ENCODE assay signal across 9 mouse cellular contexts in genomic region chr4:138215671-138216199, GRCm38 (mm10). TPM values are rescaled to one million over a fixed set of nuclear protein-coding genes. Genes with fewer than 3 reads are reported as not detected.
DNase-seq lines count a peak whose midpoint lies in the region; ATAC-seq and TF ChIP-seq lines count a peak whose summit lies in the region.
"Had no signal": no experiment of that assay in that cellular context is flagged by ENCODE, and none has a peak within 500 bp of the region (broad histone marks: within the 10 kb centered on the region; RNA-seq: fewer than 3 reads in every experiment).

No protein-coding gene starts in this region.

- no peaks in the 10 kb centered on the region for H3K36me3 ChIP-seq in heart, embryonic 11.5 days (ENCODE audit: control insufficient read depth, insufficient read depth, low read length)
- peaks cover 22% of the 10 kb centered on the region for H3K36me3 ChIP-seq in G1E (replicated peaks)
- no peaks in the 10 kb centered on the region for H3K36me3 ChIP-seq in hindbrain, embryonic 11.5 days (ENCODE audit: control insufficient read depth, insufficient read depth, low read length)
- no peaks in the 10 kb centered on the region for H3K36me3 ChIP-seq in lung, postnatal 0 days (ENCODE audit: insufficient read depth, low read length)

- no peak for TF ChIP-seq CTCF in G1E (IDR thresholded peaks at IDR 0.05; ENCODE audit: low read depth, low read length)
- TF ChIP-seq CTCF in lung, postnatal 0 days (IDR thresholded peaks at IDR 0.05), result no peak

- TF ChIP-seq EP300 in lung, postnatal 0 days (IDR thresholded peaks at IDR 0.05), result peak; percentile 64

- H3K27ac ChIP-seq in heart, embryonic 11.5 days (ENCODE audit: low read depth, low read length), result peak overlapping the region; percentile 95
- peak overlapping the region; percentile 99 for H3K27ac ChIP-seq in hindbrain, embryonic 11.5 days (ENCODE audit: low read depth, low read length)
- peak overlapping the region; percentile 100 for H3K27ac ChIP-seq in lung, postnatal 0 days (ENCODE audit: low read length)

- peaks cover 25% of the 10 kb centered on the region for H3K4me1 ChIP-seq in heart, embryonic 11.5 days (ENCODE audit: control insufficient read depth, insufficient read depth, low read length)
- H3K4me1 ChIP-seq in G1E (ENCODE audit: insufficient read depth, low read depth, low read length), result peaks cover 34% of the 10 kb centered on the region
- peaks cover 5% of the 10 kb centered on the region; the same call in 1 of the 2 replicates for H3K4me1 ChIP-seq in hindbrain, embryonic 11.5 days (replicated peaks; ENCODE audit: control insufficient read depth, insufficient read depth, low read length)
- peaks cover 12% of the 10 kb centered on the region; the same call in 1 of the 2 replicates for H3K4me1 ChIP-seq in lung, postnatal 0 days (ENCODE audit: insufficient read depth, low read depth, low read length)

- no peaks in the 10 kb centered on the region for H3K27me3 ChIP-seq in heart, embryonic 11.5 days (ENCODE audit: control insufficient read depth, insufficient read depth, low read length)
- no peaks in the 10 kb centered on the region for H3K27me3 ChIP-seq in G1E (ENCODE audit: insufficient read depth, low read length)
- no peaks in the 10 kb centered on the region for H3K27me3 ChIP-seq in hindbrain, embryonic 11.5 days (ENCODE audit: control insufficient read depth, insufficient read depth, low read length)
- no peaks in the 10 kb centered on the region for H3K27me3 ChIP-seq in lung, postnatal 0 days (replicated peaks; ENCODE audit: insufficient read depth, low read length)
- H3K27me3 ChIP-seq: Patski had no signal

- peak overlapping the region; percentile 87 for H3K4me2 ChIP-seq in heart, embryonic 11.5 days
- H3K4me2 ChIP-seq in hindbrain, embryonic 11.5 days (replicated peaks; ENCODE audit: low read depth, low read length), result peak overlapping the region; percentile 74
- H3K4me2 ChIP-seq in lung, postnatal 0 days (replicated peaks; ENCODE audit: low read depth, low read length), result peak overlapping the region; percentile 81

- DNase-seq in heart, adult 18-20 months, result no peak
- no peak for DNase-seq in G1E (ENCODE audit: low spot score)
- peak; percentile 11 for DNase-seq in hindbrain, embryonic 11.5 days (ENCODE audit: low spot score)
- DNase-seq in lung, postnatal 0 days (ENCODE audit: low spot score), result peak; percentile 78
- DNase-seq in adrenal gland, postnatal 14 days, result no peak

- WGBS in heart, embryonic 11.5 days (ENCODE audit: insufficient replicate concordance), result 50% methylated on average over 13 of the region's 13 CpGs
- whole genome bisulfite sequencing in hindbrain, embryonic 11.5 days, result 54% methylated on average over 13 of the region's 13 CpGs
- 26% methylated on average over 13 of the region's 13 CpGs for WGBS in lung, postnatal 0 days

- peak overlapping the region; percentile 99 for H3K4me3 ChIP-seq in heart, embryonic 11.5 days (ENCODE audit: low read depth, low read length)
- peak overlapping the region; percentile 99 for H3K4me3 ChIP-seq in G1E (ENCODE audit: low read depth, low read length)
- peak overlapping the region; percentile 100 for H3K4me3 ChIP-seq in hindbrain, embryonic 11.5 days (ENCODE audit: low read depth, low read length)
- H3K4me3 ChIP-seq in lung, postnatal 0 days (ENCODE audit: low read depth, low read length), result peak overlapping the region; percentile 96

- H3K9ac ChIP-seq in heart, embryonic 11.5 days (ENCODE audit: low read depth, low read length), result peak overlapping the region; percentile 99
- peak overlapping the region; percentile 98 for H3K9ac ChIP-seq in hindbrain, embryonic 11.5 days (ENCODE audit: low read depth, low read length)
- peak overlapping the region; percentile 94 for H3K9ac ChIP-seq in lung, postnatal 0 days (replicated peaks; ENCODE audit: low read depth)

- no peaks in the 10 kb centered on the region for H3K9me3 ChIP-seq in heart, embryonic 11.5 days (replicated peaks; ENCODE audit: control insufficient read depth, low read length)
- H3K9me3 ChIP-seq in G1E (replicated peaks), result no peaks in the 10 kb centered on the region
- no peaks in the 10 kb centered on the region for H3K9me3 ChIP-seq in hindbrain, embryonic 11.5 days (ENCODE audit: control insufficient read depth, low read length)
- no peaks in the 10 kb centered on the region for H3K9me3 ChIP-seq in lung, postnatal 0 days (ENCODE audit: low read length)

- no peak for ATAC-seq in heart, embryonic 11.5 days (replicated peaks; ENCODE audit: insufficient number of reproducible peaks, low FRiP score, low TSS enrichment)
- ATAC-seq in G1E (ENCODE audit: extremely low read depth, insufficient number of reproducible peaks, low FRiP score, poor library complexity, severe bottlenecking), result no peak
- ATAC-seq in hindbrain, embryonic 11.5 days (ENCODE audit: low FRiP score), result no peak
- no peak for ATAC-seq in lung, postnatal 0 days
- ATAC-seq in megakaryocyte progenitor cell, adult 5-6 weeks (replicated peaks; ENCODE audit: poor library complexity), result no peak
- ATAC-seq in megakaryocyte-erythroid progenitor cell, adult 5-6 weeks (replicated peaks; ENCODE audit: low FRiP score, low TSS enrichment, poor library complexity, severe bottlenecking), result no peak

RNA-seq across cellular contexts. Expression of gene Hp1bp3, which starts 0.4 kb away (rescaled TPM):
- polyA plus RNA-seq in heart, embryonic 11.5 days (2014; fragmentation: Nextera tagmentation; extraction: Ambion mirVana), result 105 and 107 TPM in 2 replicates
- 10 to 100 TPM; 84.3 to 85.1 TPM for total RNA-seq in heart, adult 18-20 months (2021)
- total RNA-seq in G1E (2014; fragmentation: Nextera tagmentation) (179 and 216 TPM in 2 replicates), G1E (2017) (118 and 127 TPM in 2 replicates)
- 41.6 TPM in 2 replicates for polyA plus RNA-seq in G1E (2012)
- 179 and 183 TPM in 2 replicates for polyA plus RNA-seq in hindbrain, embryonic 11.5 days (2014; fragmentation: Nextera tagmentation; extraction: Ambion mirVana)
- 129 and 135 TPM in 2 replicates for polyA plus RNA-seq in lung, postnatal 0 days (2015; fragmentation: Nextera tagmentation; extraction: Ambion mirVana)
- 147 and 172 TPM in 2 replicates for total RNA-seq in megakaryocyte progenitor cell, adult 5-6 weeks (2015)
- 214 and 274 TPM in 2 replicates for total RNA-seq in megakaryocyte progenitor cell, adult 5-6 weeks (2017)
- total RNA-seq in megakaryocyte-erythroid progenitor cell, adult 5-6 weeks (2014; fragmentation: Nextera tagmentation), result 131 and 139 TPM in 2 replicates
- 178 and 269 TPM in 2 replicates for total RNA-seq in megakaryocyte-erythroid progenitor cell, adult 5-6 weeks (2017)
- 164 and 180 TPM in 2 replicates for total RNA-seq in adrenal gland, postnatal 14 days (2021)

RNA-seq across cellular contexts. Expression of gene Sh2d5, which starts 34.5 kb away (rescaled TPM):
- polyA plus RNA-seq in heart, embryonic 11.5 days (2014; fragmentation: Nextera tagmentation; extraction: Ambion mirVana), result 0.24 and 0.31 TPM in 2 replicates
- not detected for total RNA-seq in heart, adult 18-20 months (2021)
- total RNA-seq in G1E (2014; fragmentation: Nextera tagmentation), result 0.68 and 2.0 TPM in 2 replicates
- 0.55 and 0.99 TPM in 2 replicates for total RNA-seq in G1E (2017)
- polyA plus RNA-seq in G1E (2012), result 0.61 and 0.81 TPM in 2 replicates
- polyA plus RNA-seq in hindbrain, embryonic 11.5 days (2014; fragmentation: Nextera tagmentation; extraction: Ambion mirVana), result 1.8 and 2.9 TPM in 2 replicates
- polyA plus RNA-seq in lung, postnatal 0 days (2015; fragmentation: Nextera tagmentation; extraction: Ambion mirVana), result 0.14 and 0.18 TPM in 2 replicates
- 19.4 and 21.1 TPM in 2 replicates for total RNA-seq in megakaryocyte progenitor cell, adult 5-6 weeks (2015)
- total RNA-seq in megakaryocyte progenitor cell, adult 5-6 weeks (2017), result 20.9 and 26.0 TPM in 2 replicates
- total RNA-seq in megakaryocyte-erythroid progenitor cell, adult 5-6 weeks (2014; fragmentation: Nextera tagmentation), result 1.7 and 1.9 TPM in 2 replicates
- total RNA-seq in megakaryocyte-erythroid progenitor cell, adult 5-6 weeks (2017), result 1.8 and 2.7 TPM in 2 replicates
- 1.8 and 2.0 TPM in 2 replicates for total RNA-seq in adrenal gland, postnatal 14 days (2021)

RNA-seq across cellular contexts. Expression of gene Kif17, which starts 34.5 kb away (rescaled TPM):
- 0.44 and 0.61 TPM in 2 replicates for polyA plus RNA-seq in heart, embryonic 11.5 days (2014; fragmentation: Nextera tagmentation; extraction: Ambion mirVana)
- under 1 TPM; 0.17 to 0.26 TPM for total RNA-seq in heart, adult 18-20 months (2021)
- total RNA-seq in G1E (2014; fragmentation: Nextera tagmentation) (not detected in 2 replicates), G1E (2017) (0.16 TPM in 1 of 2 replicates, not detected in the other)
- 0.13 and 0.16 TPM in 2 replicates for polyA plus RNA-seq in G1E (2012)
- polyA plus RNA-seq in hindbrain, embryonic 11.5 days (2014; fragmentation: Nextera tagmentation; extraction: Ambion mirVana), result 0.25 and 0.31 TPM in 2 replicates
- 0.37 and 1.1 TPM in 2 replicates for polyA plus RNA-seq in lung, postnatal 0 days (2015; fragmentation: Nextera tagmentation; extraction: Ambion mirVana)
- 4.0 and 4.8 TPM in 2 replicates for total RNA-seq in megakaryocyte progenitor cell, adult 5-6 weeks (2015)
- total RNA-seq in megakaryocyte progenitor cell, adult 5-6 weeks (2017), result 4.6 and 5.1 TPM in 2 replicates
- total RNA-seq in megakaryocyte-erythroid progenitor cell, adult 5-6 weeks (2014; fragmentation: Nextera tagmentation), result 0.37 and 0.62 TPM in 2 replicates
- 1.3 TPM in 1 of 2 replicates, not detected in the other for total RNA-seq in megakaryocyte-erythroid progenitor cell, adult 5-6 weeks (2017)
- 3.6 and 3.8 TPM in 2 replicates for total RNA-seq in adrenal gland, postnatal 14 days (2021)

Comparison
In these comparisons a context has a peak if more than half of its experiments do, and no peak if none do; other contexts are left out.
1. DNase-seq: peak in hindbrain, embryonic 11.5 days (single experiment) and lung, postnatal 0 days (single experiment); none in heart, adult 18-20 months (0 of 2), G1E (single experiment) and adrenal gland, postnatal 14 days (single experiment).
2. Peak in every context shown above with its lines, with median percentiles within 50 percentile points of each other: H3K27ac ChIP-seq, H3K4me2 ChIP-seq, H3K4me3 ChIP-seq and H3K9ac ChIP-seq.